Mouse (Mus musculus) embryonic facial prominence, embryonic 10.5 days (tissue): Measurements from ENCODE around the gene Samd13. TPM values are rescaled to one million over a fixed set of nuclear protein-coding genes. Genes with fewer than 3 reads are reported as not detected.

Source experiments
- DNase-seq: peaks from one replicate; pipeline ENCODE4 v3.0.0-alpha.2; 2017; ENCODE audit warnings: low spot score
- H3K27ac ChIP-seq: fragments of 300-500 bp; sonication (generic); replicated peaks from 2 replicates; pipeline ENCODE4 v1.5.1; 2016; ENCODE audit warnings: mild to moderate bottlenecking
- H3K27me3 ChIP-seq: fragments of 300-500 bp; sonication (generic); replicated peaks from 2 replicates; pipeline ENCODE4 v1.6.1; 2016; ENCODE audit warnings: low read depth, mild to moderate bottlenecking; ENCODE audit not compliant: poor library complexity, severe bottlenecking
- H3K36me3 ChIP-seq: fragments of 300-500 bp; sonication (generic); replicated peaks from 2 replicates; pipeline ENCODE4 v1.6.1; 2016; ENCODE audit warnings: mild to moderate bottlenecking, moderate library complexity
- H3K4me1 ChIP-seq: fragments of 300-500 bp; sonication (generic); 2 replicates; pipeline ENCODE4 v1.6.1; 2016
- H3K4me3 ChIP-seq: fragments of 300-500 bp; sonication (generic); 2 replicates; pipeline ENCODE4 v1.5.1; 2016; ENCODE audit warnings: mild to moderate bottlenecking, moderate library complexity
- H3K9me3 ChIP-seq: fragments of 300-500 bp; sonication (generic); 2 replicates; pipeline ENCODE4 v1.6.1; 2016; ENCODE audit warnings: mild to moderate bottlenecking
- WGBS: fragments of 180-500 bp; shearing (Covaris S2); methylation state at CpG from one replicate; pipeline ENCODE4 v1.1.7; 2016; 5-methylcytosine and 5-hydroxymethylcytosine counted together
- polyA plus RNA-seq: library from polyadenylated mRNA; unstranded; fragments of >200 nt; fragmentation: Nextera tagmentation; extraction: Ambion mirVana; gene quantifications from 2 replicates; pipeline ENCODE4 v1.2.1, GENCODE M21; 2016

Samd13 gene
- polyA plus RNA-seq, 1 experiment from 2014 or later = 0.92 TPM

DNA sequence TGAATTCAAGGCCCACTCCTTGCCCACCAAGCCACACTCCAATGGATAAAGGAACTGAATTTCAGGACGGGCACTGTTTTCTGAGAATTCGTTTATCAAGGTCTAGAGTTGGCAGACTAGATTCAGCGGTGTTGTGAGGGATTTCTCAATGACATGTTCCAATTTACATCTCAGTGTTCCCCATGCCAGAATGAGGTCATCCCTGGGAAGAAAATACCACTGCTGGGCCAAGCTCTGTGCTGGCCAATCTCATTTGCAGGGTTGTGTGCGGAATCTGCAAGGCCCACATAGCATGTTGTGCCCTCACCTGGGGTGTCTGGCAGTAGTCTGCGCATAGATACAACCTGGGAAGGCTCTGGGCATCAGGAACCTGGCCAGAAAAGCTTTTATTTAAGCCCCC is 26.1 kb downstream of the Samd13 start:
- Histone ChIP-seq H3K9me3 (no peaks in the 10 kb centered on the region), H3K27ac (no peak overlapping the region), H3K4me1 (peaks cover 7% of the 10 kb centered on the region; the same call in 1 of the 2 replicates), H3K4me3 (no peak overlapping the region), H3K36me3 (no peaks in the 10 kb centered on the region), H3K27me3 (no peaks in the 10 kb centered on the region)
- 91% methylated on average over 5 of the region's 5 CpGs for WGBS
- DNase-seq = no peak

- no peaks in the 10 kb centered on the region for H3K36me3 ChIP-seq
Observed at GRCm38 (mm10) chr3:146658061-146658639, 27.2 kb downstream of the Samd13 start.

GRCm38 (mm10) chr3:146657433-146657832 is 28.0 kb downstream of the Samd13 start:
- H3K4me3 ChIP-seq = no peak overlapping the region
- peaks cover 7% of the 10 kb centered on the region; the same call in 1 of the 2 replicates for H3K4me1 ChIP-seq
- H3K27ac ChIP-seq = no peak overlapping the region
- no peaks in the 10 kb centered on the region for H3K27me3 ChIP-seq
- WGBS = 93% methylated on average over 5 of the region's 5 CpGs
- H3K36me3 ChIP-seq = no peaks in the 10 kb centered on the region
- no peak for DNase-seq
- no peaks in the 10 kb centered on the region for H3K9me3 ChIP-seq

More at GRCm38 (mm10) chr3:146658061-146658639, 27.2 kb downstream of the Samd13 start:
- Histone ChIP-seq H3K27me3 (no peaks in the 10 kb centered on the region), H3K9me3 (no peaks in the 10 kb centered on the region), H3K4me3 (no peak overlapping the region), H3K27ac (no peak overlapping the region), H3K4me1 (peaks cover 7% of the 10 kb centered on the region; the same call in 1 of the 2 replicates)
- no peak for DNase-seq
- WGBS = 83% methylated on average over 1 of the region's 1 CpGs

- DNase-seq = no peak
- 56% methylated on average over 2 of the region's 2 CpGs for WGBS
Observed at GRCm38 (mm10) chr3:146655111-146655577, 30.2 kb downstream of the Samd13 start.

DNA sequence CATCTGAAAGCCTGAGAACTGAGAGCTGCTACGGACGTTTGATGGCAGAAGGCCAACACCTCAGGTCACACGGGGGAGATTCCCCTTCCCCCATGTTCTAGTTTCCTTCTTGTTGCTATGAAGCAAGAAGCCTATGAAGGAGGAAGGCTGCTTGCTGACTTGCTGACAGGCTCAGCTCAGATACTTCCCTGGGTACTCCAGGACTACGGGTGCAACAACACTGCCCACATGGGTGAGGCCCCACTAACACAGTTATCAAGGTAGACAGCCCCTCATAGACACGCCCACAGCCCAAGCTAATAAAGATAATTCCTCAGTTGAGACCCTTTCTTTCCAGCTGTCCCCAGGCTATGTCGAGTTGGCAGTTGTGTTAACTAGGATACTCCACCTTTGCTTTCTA is 31.7 kb downstream of the Samd13 start:
- Histone ChIP-seq H3K4me3 (no peak overlapping the region), H3K27ac (no peak overlapping the region), H3K9me3 (no peaks in the 10 kb centered on the region), H3K4me1 (peaks cover 11% of the 10 kb centered on the region; the same call in 1 of the 2 replicates), H3K36me3 (no peaks in the 10 kb centered on the region), H3K27me3 (no peaks in the 10 kb centered on the region)
- no peak for DNase-seq
- WGBS = 86% methylated on average over 6 of the region's 6 CpGs

More at GRCm38 (mm10) chr3:146655111-146655577, 30.2 kb downstream of the Samd13 start:
- Histone ChIP-seq H3K4me1 (peaks cover 7% of the 10 kb centered on the region; the same call in 1 of the 2 replicates), H3K4me3 (no peak overlapping the region), H3K27ac (no peak overlapping the region), H3K9me3 (no peaks in the 10 kb centered on the region), H3K36me3 (no peaks in the 10 kb centered on the region), H3K27me3 (no peaks in the 10 kb centered on the region)

GRCm38 (mm10) chr3:146652431-146652830 is 33.0 kb downstream of the Samd13 start:
- Histone ChIP-seq H3K4me1 (peaks cover 11% of the 10 kb centered on the region; the same call in 1 of the 2 replicates), H3K9me3 (no peaks in the 10 kb centered on the region), H3K27ac (no peak overlapping the region), H3K27me3 (no peaks in the 10 kb centered on the region), H3K4me3 (no peak overlapping the region), H3K36me3 (no peaks in the 10 kb centered on the region)
- DNase-seq = no peak
- WGBS = 93% methylated on average over 5 of the region's 5 CpGs

DNA sequence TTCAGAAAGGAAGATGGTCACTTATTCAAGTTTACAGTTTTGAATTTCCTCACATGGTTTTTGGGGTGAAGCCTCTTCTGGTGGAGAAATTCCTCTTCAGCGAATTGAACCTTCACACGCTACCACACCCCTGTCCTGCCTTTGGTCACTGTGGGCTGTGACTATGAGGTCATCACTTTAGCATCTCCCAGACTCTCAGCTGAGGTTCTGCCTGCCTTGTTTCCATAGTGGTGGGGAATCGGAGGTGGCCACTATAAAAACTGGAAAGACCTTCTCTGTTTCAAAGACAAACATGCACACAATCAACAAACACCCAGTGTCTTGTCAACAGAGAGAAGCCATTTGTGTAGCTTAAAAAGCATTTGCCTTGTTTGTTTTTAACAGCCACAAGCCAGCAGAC is 34.2 kb downstream of the Samd13 start, which contains the start of gene 4930503B20Rik:
Gene 4930503B20Rik, minus strand, starts transcription at position 101 of the 400 bp plus-strand sequence.
- H3K9me3 ChIP-seq = no peaks in the 10 kb centered on the region
- no peak within 1 kb of the TSS for H3K27ac ChIP-seq
- no peaks in the 10 kb centered on the region for H3K27me3 ChIP-seq
- H3K4me1 ChIP-seq = peaks cover 11% of the 10 kb centered on the region; the same call in 1 of the 2 replicates
- 88% methylated on average over 3 of the region's 3 CpGs for WGBS
- no peak for DNase-seq
- H3K36me3 ChIP-seq = no peaks in the 10 kb centered on the region
- H3K4me3 ChIP-seq = no peak within 1 kb of the TSS

DNA sequence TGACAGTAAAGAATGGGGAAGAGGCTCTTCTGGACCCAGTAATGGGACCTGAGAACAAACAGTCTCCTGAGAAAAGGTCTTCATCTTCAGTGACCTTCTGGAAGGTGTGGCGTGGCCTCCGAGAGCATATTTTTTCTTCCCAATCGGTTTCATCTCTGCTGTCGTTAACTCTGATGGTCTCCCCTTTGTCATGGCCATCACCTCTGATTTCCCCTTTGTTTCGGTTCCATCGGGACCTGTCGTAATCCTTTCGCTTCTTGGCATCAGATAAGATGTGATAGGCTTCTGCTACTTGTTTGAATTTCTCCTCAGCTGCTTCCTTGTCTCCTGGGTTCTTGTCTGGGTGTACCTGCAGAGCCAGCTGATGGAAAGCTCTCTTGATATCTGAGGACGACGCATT is 34.7 kb downstream of the Samd13 start:
- no peaks in the 10 kb centered on the region for H3K9me3 ChIP-seq
- peaks cover 11% of the 10 kb centered on the region; the same call in 1 of the 2 replicates for H3K4me1 ChIP-seq
- 92% methylated on average over 10 of the region's 10 CpGs for WGBS
- H3K27ac ChIP-seq = no peak overlapping the region
- H3K36me3 ChIP-seq = no peaks in the 10 kb centered on the region
- no peaks in the 10 kb centered on the region for H3K27me3 ChIP-seq
- DNase-seq = no peak
- H3K4me3 ChIP-seq = no peak overlapping the region

DNA sequence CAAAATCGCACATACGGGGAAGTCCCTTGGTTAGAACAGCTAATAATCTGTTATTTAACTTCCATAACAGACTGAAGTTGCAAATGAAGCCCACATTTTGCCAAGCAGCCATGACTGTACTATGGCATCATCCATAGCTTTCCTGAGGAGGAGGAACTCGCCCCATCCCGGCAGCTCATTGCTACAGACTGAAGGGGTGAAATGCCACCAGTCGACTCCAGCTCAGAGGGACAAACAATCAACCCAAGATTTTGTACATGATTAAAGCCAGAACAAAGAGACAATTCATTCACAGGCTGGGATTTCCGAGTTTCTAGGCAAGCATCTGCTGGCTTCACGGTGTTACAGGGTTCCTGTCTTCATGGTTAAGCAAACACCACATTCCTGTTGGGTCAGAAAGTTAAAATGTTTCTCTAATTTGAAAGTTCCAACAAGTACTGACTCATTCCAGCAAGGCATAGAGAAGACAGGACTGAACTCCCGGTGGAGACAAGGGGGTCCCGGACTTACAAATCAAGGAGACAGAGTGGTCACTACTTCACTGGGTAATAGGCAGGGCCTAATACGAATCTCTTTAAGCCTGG is 36.0 kb downstream of the Samd13 start:
- 59% methylated on average over 10 of the region's 10 CpGs for WGBS
- no peaks in the 10 kb centered on the region for H3K27me3 ChIP-seq
- H3K9me3 ChIP-seq = no peaks in the 10 kb centered on the region
- no peaks in the 10 kb centered on the region for H3K36me3 ChIP-seq
- H3K4me1 ChIP-seq = 0 out of 2 replicates have a peak, but pooled peaks cover 4% of the 10 kb centered on the region
- H3K27ac ChIP-seq = no peak overlapping the region
- no peak for DNase-seq
- no peak overlapping the region for H3K4me3 ChIP-seq

DNA sequence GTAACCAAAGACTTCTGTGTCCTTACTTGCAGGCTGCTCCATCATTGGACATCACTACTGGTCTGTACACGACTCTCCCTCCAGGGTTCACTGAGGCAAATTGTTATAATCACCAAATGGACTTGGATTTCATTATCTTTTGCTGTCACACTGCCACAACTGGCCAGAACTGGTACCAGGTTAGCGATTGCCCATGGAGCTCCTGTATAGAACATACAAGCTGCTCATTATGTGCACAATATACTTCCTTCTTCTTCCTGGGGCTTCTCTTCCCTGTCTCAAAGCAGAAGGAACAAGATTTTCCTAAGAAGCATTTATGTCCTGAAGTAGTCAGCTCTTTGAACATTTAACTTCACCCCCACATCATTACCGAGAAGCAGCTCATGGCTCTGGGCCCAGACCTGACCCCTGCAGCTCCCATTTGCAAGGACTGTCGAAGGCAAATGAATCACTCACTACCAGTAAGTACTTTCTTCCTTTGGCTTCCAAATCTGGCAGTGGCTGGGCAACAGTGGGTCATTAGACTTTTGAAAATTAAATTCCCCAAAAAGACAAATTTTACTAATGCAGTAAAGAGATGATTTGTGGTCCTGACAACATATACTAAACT is 43.5 kb downstream of the Samd13 start:
- 64% methylated on average over 4 of the region's 4 CpGs for WGBS
- DNase-seq = no peak
- H3K4me1 ChIP-seq = no peaks in the 10 kb centered on the region; the same call in 1 of the 2 replicates
- H3K9me3 ChIP-seq = no peaks in the 10 kb centered on the region
- H3K27me3 ChIP-seq = no peaks in the 10 kb centered on the region
- no peak overlapping the region for H3K4me3 ChIP-seq
- no peak overlapping the region for H3K27ac ChIP-seq
- no peaks in the 10 kb centered on the region for H3K36me3 ChIP-seq

DNA sequence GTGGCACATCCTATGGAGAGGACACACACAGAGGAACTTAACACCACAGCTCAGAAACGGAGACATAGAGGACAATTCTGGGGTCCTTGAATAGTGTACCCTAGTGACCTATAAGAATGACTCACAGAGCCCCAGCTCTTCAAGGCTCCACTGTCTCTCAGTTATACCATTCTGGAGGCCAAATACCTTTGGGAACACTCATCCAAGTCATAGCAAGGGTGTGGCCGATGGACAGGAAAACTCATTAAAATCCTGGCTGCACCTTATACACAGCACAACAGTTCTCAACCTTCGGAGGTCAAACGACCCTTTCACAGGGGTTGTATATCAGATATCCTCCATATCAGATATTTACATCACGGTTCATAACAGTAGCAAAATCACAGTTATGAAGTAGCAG is 52.9 kb downstream of the Samd13 start:
- H3K4me3 ChIP-seq = no peak overlapping the region

DNA sequence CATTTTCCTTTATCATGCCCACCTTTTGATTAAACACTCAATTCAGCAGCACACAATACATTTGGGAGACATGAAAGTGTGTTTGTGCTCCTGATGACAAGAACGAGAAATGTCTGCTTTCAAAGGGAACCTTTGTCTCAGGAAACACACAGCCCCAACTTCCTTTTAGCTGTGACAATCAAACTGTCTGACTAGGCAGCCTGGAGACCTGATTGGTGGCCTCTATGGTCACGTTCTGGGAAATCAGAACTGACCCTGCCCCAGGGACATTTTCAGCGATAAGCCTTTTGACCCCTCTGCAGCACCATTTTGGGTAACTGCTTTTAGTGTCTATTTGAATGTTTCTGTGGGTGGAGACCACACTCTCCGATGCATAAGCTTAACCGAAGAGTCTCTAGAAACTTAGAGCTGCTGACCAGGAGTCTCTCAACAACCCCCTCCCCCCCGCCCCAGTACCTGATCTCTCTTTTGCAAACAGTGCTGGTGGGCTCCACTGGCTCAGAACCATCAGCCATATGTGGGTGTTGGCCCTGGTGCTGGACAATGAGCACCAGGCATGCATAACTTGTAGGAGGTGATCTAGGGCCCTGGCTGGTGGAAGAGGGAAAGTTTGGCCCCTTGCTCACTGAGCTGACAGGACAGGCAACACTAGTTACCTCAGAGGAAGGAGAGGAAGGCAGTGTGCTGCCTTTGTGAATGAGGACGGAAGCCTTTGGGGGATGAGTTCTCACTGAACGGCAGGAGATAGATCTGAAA is 57.0 kb downstream of the Samd13 start:
- DNase-seq = no peak
- Histone ChIP-seq H3K4me1 (peaks cover 9% of the 10 kb centered on the region; the same call in 1 of the 2 replicates), H3K36me3 (no peaks in the 10 kb centered on the region), H3K27ac (peak overlapping the region; percentile 19; the same call in 1 of the 2 replicates), H3K27me3 (no peaks in the 10 kb centered on the region), H3K9me3 (no peaks in the 10 kb centered on the region), H3K4me3 (no peak overlapping the region)
- 62% methylated on average over 8 of the region's 8 CpGs for WGBS

More for the DNA sequence above, 52.9 kb downstream of the Samd13 start:
- H3K36me3 ChIP-seq = no peaks in the 10 kb centered on the region
- H3K4me1 ChIP-seq = peaks cover 9% of the 10 kb centered on the region; the same call in 1 of the 2 replicates
- DNase-seq = no peak
- H3K9me3 ChIP-seq = no peaks in the 10 kb centered on the region
- H3K27me3 ChIP-seq = no peaks in the 10 kb centered on the region
- H3K27ac ChIP-seq = no peak overlapping the region
- WGBS = 88% methylated on average over 5 of the region's 5 CpGs
